Mouse (Mus musculus) limb, embryonic 15.5 days (tissue): ENCODE data around the gene Alg1. TPM values are rescaled to one million over a fixed set of nuclear protein-coding genes. Genes with fewer than 3 reads are reported as not detected.
"Not testable (repeated sequence)": the region's sequence is repeated elsewhere in the genome, so short reads cannot be mapped to it uniquely, and the experiment has no call there.

ENCODE experiments used
- ATAC-seq: fragments of 200-750 bp; cut with Nextera tagmentation; 2 replicates; pipeline ENCODE4 v1.8.0; 2017; ENCODE audit warnings: low read depth, moderate TSS enrichment; ENCODE audit not compliant: insufficient number of reproducible peaks, low FRiP score, low TSS enrichment
- H3K27ac ChIP-seq: fragments of 300-500 bp; sonication (generic); 2 replicates; pipeline ENCODE4 v1.5.1; 2015; ENCODE audit warnings: moderate library complexity, mild to moderate bottlenecking, inconsistent platforms
- H3K27me3 ChIP-seq: fragments of 300-500 bp; sonication (generic); 2 replicates; pipeline ENCODE4 v1.6.1; 2015; ENCODE audit warnings: inconsistent platforms
- H3K36me3 ChIP-seq: fragments of 300-500 bp; sonication (generic); 2 replicates; pipeline ENCODE4 v1.6.1; 2015; ENCODE audit warnings: inconsistent platforms
- H3K4me1 ChIP-seq: fragments of 300-500 bp; sonication (generic); 2 replicates; pipeline ENCODE4 v1.6.1; 2015; ENCODE audit warnings: inconsistent platforms
- H3K4me2 ChIP-seq: fragments of 300-500 bp; sonication (generic); 2 replicates; pipeline ENCODE4 v1.6.1; 2015; ENCODE audit warnings: mild to moderate bottlenecking, inconsistent platforms
- H3K4me3 ChIP-seq: fragments of 300-500 bp; sonication (generic); 2 replicates; pipeline ENCODE4 v1.5.1; 2015; ENCODE audit warnings: mild to moderate bottlenecking, inconsistent platforms
- H3K9ac ChIP-seq: fragments of 300-500 bp; sonication (generic); 2 replicates; pipeline ENCODE4 v1.6.1; 2015; ENCODE audit warnings: inconsistent platforms
- H3K9me3 ChIP-seq: fragments of 300-500 bp; sonication (generic); 2 replicates; pipeline ENCODE4 v1.6.1; 2016; ENCODE audit warnings: inconsistent platforms
- WGBS: fragments of 180-500 bp; shearing (Covaris S2); methylation state at CpG from one replicate; pipeline ENCODE4 v1.1.7; 2015; 5-methylcytosine and 5-hydroxymethylcytosine counted together
- polyA plus RNA-seq: library from polyadenylated mRNA; unstranded; fragments of >200 nt; fragmentation: Nextera tagmentation; extraction: Ambion mirVana; gene quantifications from 2 replicates; pipeline ENCODE4 v1.2.1, GENCODE M21; 2015

Alg1 gene
- polyA plus RNA-seq, 1 experiment from 2014 or later: 34.4 TPM

GRCm38 (mm10) chr16:5210365-5210764 is 23.1 kb upstream of the Alg1 start:
- no peaks in the 10 kb centered on the region for H3K36me3 ChIP-seq
- no peak overlapping the region for H3K27ac ChIP-seq
- no peak overlapping the region for H3K4me2 ChIP-seq
- H3K4me3 ChIP-seq: no peak overlapping the region
- no peak for ATAC-seq
- WGBS: 53% methylated on average over 2 of the region's 2 CpGs
- peaks cover 4% of the 10 kb centered on the region; the same call in 1 of the 2 replicates for H3K27me3 ChIP-seq
- no peak overlapping the region for H3K9ac ChIP-seq
- H3K9me3 ChIP-seq: no peaks in the 10 kb centered on the region
- H3K4me1 ChIP-seq: no peaks in the 10 kb centered on the region

- no peak overlapping the region for H3K4me2 ChIP-seq
- 0 out of 2 replicates have a peak, but pooled peaks cover 2% of the 10 kb centered on the region for H3K27me3 ChIP-seq
- H3K9me3 ChIP-seq: no peaks in the 10 kb centered on the region
- 79% methylated on average over 3 of the region's 3 CpGs for WGBS
- no peak overlapping the region for H3K27ac ChIP-seq
- ATAC-seq: no peak
- H3K4me3 ChIP-seq: no peak overlapping the region
- no peaks in the 10 kb centered on the region for H3K36me3 ChIP-seq
- no peak overlapping the region for H3K9ac ChIP-seq
- no peaks in the 10 kb centered on the region for H3K4me1 ChIP-seq
Measured at GRCm38 (mm10) chr16:5212150-5212549, 21.3 kb upstream of the Alg1 start.

GRCm38 (mm10) chr16:5214126-5214525 is 19.3 kb upstream of the Alg1 start:
- no peak overlapping the region for H3K9ac ChIP-seq
- H3K27ac ChIP-seq: no peak overlapping the region
- no peak overlapping the region for H3K4me2 ChIP-seq
- no peaks in the 10 kb centered on the region for H3K9me3 ChIP-seq
- H3K4me1 ChIP-seq: no peaks in the 10 kb centered on the region
- H3K36me3 ChIP-seq: no peaks in the 10 kb centered on the region
- 86% methylated on average over 2 of the region's 2 CpGs for WGBS
- H3K4me3 ChIP-seq: no peak overlapping the region
- H3K27me3 ChIP-seq: 0 out of 2 replicates have a peak, but pooled peaks cover 11% of the 10 kb centered on the region
- ATAC-seq: no peak

- no peak overlapping the region for H3K9ac ChIP-seq
- 0 out of 2 replicates have a peak, but pooled peaks cover 11% of the 10 kb centered on the region for H3K27me3 ChIP-seq
- ATAC-seq: no peak
- no peak overlapping the region for H3K4me3 ChIP-seq
- WGBS: 54% methylated on average over 6 of the region's 6 CpGs
- no peaks in the 10 kb centered on the region for H3K9me3 ChIP-seq
- H3K36me3 ChIP-seq: no peaks in the 10 kb centered on the region
- H3K4me2 ChIP-seq: no peak overlapping the region
- no peaks in the 10 kb centered on the region for H3K4me1 ChIP-seq
- no peak overlapping the region for H3K27ac ChIP-seq
Measured at GRCm38 (mm10) chr16:5216686-5217085, 16.7 kb upstream of the Alg1 start.

GRCm38 (mm10) chr16:5217341-5218133 is 15.9 kb upstream of the Alg1 start:
- no peaks in the 10 kb centered on the region for H3K9me3 ChIP-seq
- H3K4me2 ChIP-seq: no peak overlapping the region
- H3K4me3 ChIP-seq: no peak overlapping the region
- no peak overlapping the region for H3K9ac ChIP-seq
- no peak for ATAC-seq
- 0 out of 2 replicates have a peak, but pooled peaks cover 11% of the 10 kb centered on the region for H3K27me3 ChIP-seq
- WGBS: 69% methylated on average over 5 of the region's 5 CpGs
- no peak overlapping the region for H3K27ac ChIP-seq
- no peaks in the 10 kb centered on the region for H3K4me1 ChIP-seq
- H3K36me3 ChIP-seq: no peaks in the 10 kb centered on the region

- Histone ChIP-seq H3K9me3 (no peaks in the 10 kb centered on the region), H3K9ac (no peak overlapping the region), H3K27me3 (0 out of 2 replicates have a peak, but pooled peaks cover 8% of the 10 kb centered on the region), H3K4me3 (no peak overlapping the region), H3K27ac (no peak overlapping the region), H3K4me1 (no peaks in the 10 kb centered on the region), H3K36me3 (no peaks in the 10 kb centered on the region), H3K4me2 (no peak overlapping the region)
- 63% methylated on average over 4 of the region's 4 CpGs for whole genome bisulfite sequencing
- no peak for ATAC-seq
Measured at GRCm38 (mm10) chr16:5221403-5221802, 12.0 kb upstream of the Alg1 start.

- H3K27ac ChIP-seq: no peak within 1 kb of the TSS
- H3K27me3 ChIP-seq: 0 out of 2 replicates have a peak, but pooled peaks cover 8% of the 10 kb centered on the region
- no peak for ATAC-seq
- no peaks in the 10 kb centered on the region for H3K36me3 ChIP-seq
- H3K4me2 ChIP-seq: no peak within 1 kb of the TSS
- no peaks in the 10 kb centered on the region for H3K9me3 ChIP-seq
- 69% methylated on average over 6 of the region's 6 CpGs for WGBS
- no peak within 1 kb of the TSS for H3K4me3 ChIP-seq
- no peaks in the 10 kb centered on the region for H3K4me1 ChIP-seq
- H3K9ac ChIP-seq: no peak within 1 kb of the TSS
Measured at GRCm38 (mm10) chr16:5222140-5222539, 11.3 kb upstream of the Alg1 start, which contains the start of gene AU021092. AU021092 (minus strand) TSS chr16:5222299.

GRCm38 (mm10) chr16:5226534-5226933 is 6.9 kb upstream of the Alg1 start:
- not testable (repeated sequence) for H3K4me1 ChIP-seq, H3K9me3 ChIP-seq, H3K27ac ChIP-seq, H3K9ac ChIP-seq, H3K36me3 ChIP-seq, H3K4me2 ChIP-seq, H3K4me3 ChIP-seq, H3K27me3 ChIP-seq, ATAC-seq
- WGBS: 0% methylated on average over 1 of the region's 1 CpGs

- WGBS: 80% methylated on average over 19 of the region's 19 CpGs
- H3K4me2 ChIP-seq, H3K9ac ChIP-seq, H3K27ac ChIP-seq, H3K36me3 ChIP-seq, ATAC-seq, H3K27me3 ChIP-seq, H3K4me3 ChIP-seq, H3K9me3 ChIP-seq, H3K4me1 ChIP-seq: not testable (repeated sequence)
Measured at GRCm38 (mm10) chr16:5227501-5227900, 5.9 kb upstream of the Alg1 start.

- 65% methylated on average over 3 of the region's 3 CpGs for WGBS
Measured at GRCm38 (mm10) chr16:5228103-5228502, 5.3 kb upstream of the Alg1 start.

GRCm38 (mm10) chr16:5232982-5233381 is 439 bp upstream of the Alg1 start:
- ATAC-seq: no peak
- peaks cover 6% of the 10 kb centered on the region; the same call in 1 of the 2 replicates for H3K36me3 ChIP-seq
- no peaks in the 10 kb centered on the region for H3K9me3 ChIP-seq
- WGBS: 70% methylated on average over 4 of the region's 4 CpGs
- peak overlapping the region; percentile 78 for H3K4me2 ChIP-seq
- H3K27ac ChIP-seq: no peak overlapping the region
- H3K27me3 ChIP-seq: no peaks in the 10 kb centered on the region
- no peak overlapping the region for H3K9ac ChIP-seq
- H3K4me1 ChIP-seq: peaks cover 12% of the 10 kb centered on the region
- peak overlapping the region; percentile 89 for H3K4me3 ChIP-seq

More at GRCm38 (mm10) chr16:5228103-5228502, 5.3 kb upstream of the Alg1 start:
- H3K27ac ChIP-seq, ATAC-seq, H3K9ac ChIP-seq, H3K4me1 ChIP-seq, H3K27me3 ChIP-seq, H3K4me2 ChIP-seq, H3K36me3 ChIP-seq, H3K4me3 ChIP-seq, H3K9me3 ChIP-seq: not testable (repeated sequence)

- no peak for ATAC-seq
- H3K9ac ChIP-seq: no peak overlapping the region
- no peaks in the 10 kb centered on the region for H3K27me3 ChIP-seq
- no peak overlapping the region for H3K4me3 ChIP-seq
- no peaks in the 10 kb centered on the region for H3K4me1 ChIP-seq
- H3K4me2 ChIP-seq: no peak overlapping the region
- WGBS: 91% methylated on average over 4 of the region's 4 CpGs
- H3K36me3 ChIP-seq: peaks cover 79% of the 10 kb centered on the region
- no peak overlapping the region for H3K27ac ChIP-seq
- no peaks in the 10 kb centered on the region for H3K9me3 ChIP-seq
Measured at GRCm38 (mm10) chr16:5242355-5242754, 8.9 kb downstream of the Alg1 start.
